Mouse (Mus musculus): Measurements from ENCODE around the gene Tmem190. TPM values are rescaled to one million over a fixed set of nuclear protein-coding genes. Genes with fewer than 3 reads are reported as not detected.

Gene Tmem190
- not detected in 2 replicates for polyA plus RNA-seq (2015; fragmentation: Nextera tagmentation; extraction: Ambion mirVana)

GRCm38 (mm10) chr7:4782759-4783158 is at the start of gene Tmem190, which contains the start of gene Il11:
TSS of gene Tmem190 (plus strand) at chr7:4782937.
TSS of gene Il11 (minus strand) at chr7:4782859.

GRCm38 (mm10) chr7:4739544-4740275 is 43.0 kb upstream of the Tmem190 start, which contains the start of gene Kmt5c:
TSS of gene Kmt5c (plus strand) at chr7:4740115.

GRCm38 (mm10) chr7:4752821-4753570 is 29.7 kb upstream of the Tmem190 start, which contains the start of gene Cox6b2:
TSS of gene Cox6b2 (minus strand) at chr7:4753094.

DNA sequence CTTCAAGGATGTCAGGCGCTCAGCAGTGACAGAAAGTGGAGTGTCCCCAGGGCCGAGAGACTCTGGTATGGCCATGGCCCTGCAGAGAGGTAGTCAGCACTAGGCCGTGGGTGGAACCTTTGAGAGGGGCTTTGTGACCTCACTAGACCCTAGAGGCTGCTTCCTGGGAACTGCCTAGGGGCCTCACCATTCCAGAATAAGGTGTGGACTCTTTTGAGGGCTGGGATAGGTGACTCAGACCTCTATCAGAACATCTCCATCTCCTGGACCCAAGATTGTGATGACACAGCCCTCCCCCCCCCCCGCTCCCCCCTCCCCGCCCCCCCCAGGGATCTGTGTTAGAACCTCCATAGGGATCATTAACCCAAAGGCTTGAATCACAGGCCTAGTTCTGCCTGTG is 11.5 kb upstream of the Tmem190 start, which contains the start of gene Fam71e2:
Gene Fam71e2, minus strand, starts transcription at position 101 of the 400 bp plus-strand sequence.

DNA sequence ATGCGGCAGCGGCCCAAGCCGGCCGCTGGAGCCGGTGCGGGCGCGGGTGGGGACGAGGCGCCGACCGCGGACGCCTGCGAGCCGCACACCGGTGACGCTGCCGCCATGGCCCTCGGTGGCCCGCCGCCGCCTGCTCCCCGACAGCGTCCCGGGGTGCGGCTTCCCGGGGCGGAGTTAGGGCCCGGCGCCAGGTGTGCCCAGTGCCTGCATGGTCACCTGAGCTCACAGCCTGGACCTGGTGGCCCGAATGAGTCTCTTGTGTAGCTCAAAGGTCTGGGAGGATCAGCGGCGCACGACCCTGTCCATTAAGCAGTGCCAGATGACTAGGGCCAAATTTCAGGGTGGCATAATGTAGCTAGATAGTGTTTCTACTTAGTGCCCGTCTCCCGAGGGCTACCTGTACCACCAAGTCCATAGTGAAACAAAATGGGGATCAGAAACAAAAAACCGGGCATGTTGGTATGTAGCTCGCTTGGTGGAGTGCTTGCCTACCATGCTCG is 6.7 kb downstream of the Tmem190 start, which contains the start of gene Tmem238:
Gene Tmem238, minus strand, starts transcription at position 221 of the 500 bp plus-strand sequence.

GRCm38 (mm10) chr7:4792278-4793212 is 9.8 kb downstream of the Tmem190 start, which contains the start of gene Rpl28:
TSS of gene Rpl28 (plus strand) at chr7:4792874.

DNA sequence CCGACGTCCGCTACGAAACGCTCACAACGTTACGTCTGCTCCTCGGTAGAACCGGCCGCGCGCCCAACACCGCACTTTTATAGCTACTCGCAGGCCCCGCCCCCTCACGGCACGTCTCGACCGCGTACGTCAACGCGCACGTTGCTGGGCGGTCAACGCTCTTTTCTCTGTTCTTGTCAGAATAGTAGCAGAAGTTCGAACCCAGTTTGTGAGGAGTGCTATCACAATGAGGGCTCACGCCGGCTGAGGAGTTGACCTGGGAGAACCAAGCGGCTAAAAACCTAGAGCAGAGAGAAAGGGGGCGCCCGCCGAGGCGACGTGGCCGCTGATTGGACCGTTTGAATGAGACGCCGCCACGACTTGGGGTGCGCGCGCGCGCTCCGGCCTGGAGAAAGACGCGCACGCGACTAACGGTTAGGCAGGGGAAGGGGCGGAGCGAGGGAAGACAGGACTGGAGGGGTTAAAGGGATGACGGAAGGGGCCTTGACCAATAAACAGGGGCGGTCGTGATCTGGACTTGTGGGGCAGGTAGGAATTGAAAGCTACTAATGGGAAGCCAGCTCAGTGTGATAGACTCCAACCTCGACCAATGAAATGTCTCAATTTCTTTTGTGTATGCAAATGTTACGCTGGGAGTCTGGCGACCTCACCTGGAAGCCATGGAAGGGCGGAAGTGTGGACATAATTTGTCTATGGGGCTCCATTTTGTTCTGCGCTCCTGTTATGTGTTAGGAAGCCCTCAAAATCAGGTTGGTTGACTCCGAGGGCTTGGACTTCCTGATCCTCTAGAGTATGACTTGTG is 29.8 kb downstream of the Tmem190 start, which contains the start of gene Ube2s:
Gene Ube2s, minus strand, starts transcription at position 288 of the 802 bp plus-strand sequence.

Other genes with a start within 250 kb of the Tmem190 start
- gene Syt5, start 235.4 kb upstream of the Tmem190 start, polyA plus RNA-seq (2015; fragmentation: Nextera tagmentation; extraction: Ambion mirVana): 82.1 and 85.1 TPM in 2 replicates
- 0.45 and 0.60 TPM in 2 replicates for gene Ptprh, start 178.9 kb upstream of the Tmem190 start, polyA plus RNA-seq (2015; fragmentation: Nextera tagmentation; extraction: Ambion mirVana)
- 0.75 and 1.0 TPM in 2 replicates for gene Tmem86b, start 151.5 kb upstream of the Tmem190 start, polyA plus RNA-seq (2015; fragmentation: Nextera tagmentation; extraction: Ambion mirVana)
- gene Ppp6r1, start 123.9 kb upstream of the Tmem190 start, polyA plus RNA-seq (2015; fragmentation: Nextera tagmentation; extraction: Ambion mirVana): 11.9 and 12.9 TPM in 2 replicates
- gene Hspbp1, start 97.9 kb upstream of the Tmem190 start, polyA plus RNA-seq (2015; fragmentation: Nextera tagmentation; extraction: Ambion mirVana): 159 and 162 TPM in 2 replicates
- 9.4 and 9.6 TPM in 2 replicates for gene Brsk1, start 92.3 kb upstream of the Tmem190 start, polyA plus RNA-seq (2015; fragmentation: Nextera tagmentation; extraction: Ambion mirVana)
- 0.13 TPM in 1 of 2 replicates, not detected in the other for gene Tmem150b, start 57.7 kb upstream of the Tmem190 start, polyA plus RNA-seq (2015; fragmentation: Nextera tagmentation; extraction: Ambion mirVana)
- 27.9 and 32.2 TPM in 2 replicates for gene Kmt5c, start 42.8 kb upstream of the Tmem190 start, polyA plus RNA-seq (2015; fragmentation: Nextera tagmentation; extraction: Ambion mirVana)
- 64.8 and 72.7 TPM in 2 replicates for gene Cox6b2, start 29.8 kb upstream of the Tmem190 start, polyA plus RNA-seq (2015; fragmentation: Nextera tagmentation; extraction: Ambion mirVana)
- gene Fam71e2, start 11.6 kb upstream of the Tmem190 start, polyA plus RNA-seq (2015; fragmentation: Nextera tagmentation; extraction: Ambion mirVana): not detected in 2 replicates
- 1.3 and 1.4 TPM in 2 replicates for gene Il11, start 78 bp upstream of the Tmem190 start, polyA plus RNA-seq (2015; fragmentation: Nextera tagmentation; extraction: Ambion mirVana)
- 15.1 and 19.9 TPM in 2 replicates for gene Tmem238, start 6.7 kb downstream of the Tmem190 start, polyA plus RNA-seq (2015; fragmentation: Nextera tagmentation; extraction: Ambion mirVana)
- gene Rpl28, start 9.9 kb downstream of the Tmem190 start, polyA plus RNA-seq (2015; fragmentation: Nextera tagmentation; extraction: Ambion mirVana): 306 and 332 TPM in 2 replicates
- gene Ube2s, start 29.7 kb downstream of the Tmem190 start, polyA plus RNA-seq (2015; fragmentation: Nextera tagmentation; extraction: Ambion mirVana): 236 and 237 TPM in 2 replicates
- 8.2 and 11.1 TPM in 2 replicates for gene Shisa7, start 61.8 kb downstream of the Tmem190 start, polyA plus RNA-seq (2015; fragmentation: Nextera tagmentation; extraction: Ambion mirVana)
- 3.1 and 4.0 TPM in 2 replicates for gene Isoc2b, start 87.3 kb downstream of the Tmem190 start, polyA plus RNA-seq (2015; fragmentation: Nextera tagmentation; extraction: Ambion mirVana)
- gene Isoc2a, start 94.2 kb downstream of the Tmem190 start, polyA plus RNA-seq (2015; fragmentation: Nextera tagmentation; extraction: Ambion mirVana): 0.85 and 0.86 TPM in 2 replicates
- 0.42 TPM in 1 of 2 replicates, not detected in the other for gene Gm36210, start 123.6 kb downstream of the Tmem190 start, polyA plus RNA-seq (2015; fragmentation: Nextera tagmentation; extraction: Ambion mirVana)
- 3.0 and 4.2 TPM in 2 replicates for gene Zfp628, start 132.3 kb downstream of the Tmem190 start, polyA plus RNA-seq (2015; fragmentation: Nextera tagmentation; extraction: Ambion mirVana)
- gene Nat14, start 139.1 kb downstream of the Tmem190 start, polyA plus RNA-seq (2015; fragmentation: Nextera tagmentation; extraction: Ambion mirVana): 35.0 and 39.1 TPM in 2 replicates
- 0.88 and 1.3 TPM in 2 replicates for gene Ssc5d, start 142.8 kb downstream of the Tmem190 start, polyA plus RNA-seq (2015; fragmentation: Nextera tagmentation; extraction: Ambion mirVana)
- gene Sbk2, start 181.5 kb downstream of the Tmem190 start, polyA plus RNA-seq (2015; fragmentation: Nextera tagmentation; extraction: Ambion mirVana): not detected in 2 replicates
- 0.12 and 0.25 TPM in 2 replicates for gene Sbk3, start 188.2 kb downstream of the Tmem190 start, polyA plus RNA-seq (2015; fragmentation: Nextera tagmentation; extraction: Ambion mirVana)
- 37.5 and 40.0 TPM in 2 replicates for gene Zfp579, start 213.2 kb downstream of the Tmem190 start, polyA plus RNA-seq (2015; fragmentation: Nextera tagmentation; extraction: Ambion mirVana)
- gene Zfp524, start 231.5 kb downstream of the Tmem190 start, polyA plus RNA-seq (2015; fragmentation: Nextera tagmentation; extraction: Ambion mirVana): 5.8 and 6.8 TPM in 2 replicates
- gene Fiz1, start 231.8 kb downstream of the Tmem190 start, polyA plus RNA-seq (2015; fragmentation: Nextera tagmentation; extraction: Ambion mirVana): 22.9 and 26.6 TPM in 2 replicates
- gene Gm44973, start 232.6 kb downstream of the Tmem190 start, polyA plus RNA-seq (2015; fragmentation: Nextera tagmentation; extraction: Ambion mirVana): 1.3 and 2.1 TPM in 2 replicates
- 5.1 and 5.6 TPM in 2 replicates for gene Zfp865, start 237.4 kb downstream of the Tmem190 start, polyA plus RNA-seq (2015; fragmentation: Nextera tagmentation; extraction: Ambion mirVana)
- 72.3 and 78.9 TPM in 2 replicates for gene Ccdc106, start 237.6 kb downstream of the Tmem190 start, polyA plus RNA-seq (2015; fragmentation: Nextera tagmentation; extraction: Ambion mirVana)